Mouse (Mus musculus): ENCODE results near the gene Actn1. TPM values are rescaled to one million over a fixed set of nuclear protein-coding genes. Genes with fewer than 3 reads are reported as not detected.

Gene Actn1
- polyA plus RNA-seq, 1 experiment = 193 TPM

DNA sequence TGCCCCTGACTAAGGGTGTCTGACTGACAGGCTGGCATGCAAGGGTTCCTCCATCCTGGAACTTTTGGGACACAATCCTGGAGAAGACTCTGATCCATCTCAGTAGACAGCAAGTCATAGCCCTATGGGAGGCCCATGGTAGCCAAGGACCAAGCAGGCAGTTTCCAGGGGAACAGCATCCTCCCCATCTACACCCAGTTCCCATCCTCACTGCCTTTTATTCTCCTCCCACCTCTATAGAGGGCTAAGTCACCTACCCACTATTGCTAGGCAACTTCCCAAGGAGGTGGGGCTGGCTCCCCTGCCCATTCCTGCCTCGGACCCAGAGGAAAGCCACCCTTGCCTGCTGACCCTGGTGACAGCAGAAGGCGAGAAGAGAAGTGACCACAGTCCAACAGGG is 8.2 kb downstream of the Actn1 start:
- TF ChIP-seq CTCF (IDR thresholded peaks at IDR 0.05; ENCODE audit: low read depth, low read length) (no peak), POLR2A (IDR thresholded peaks at IDR 0.05; ENCODE audit: insufficient read depth, low read length) (no peak), EP300 (IDR thresholded peaks at IDR 0.05; ENCODE audit: insufficient read depth, low read depth, low read length) (no peak)

DNA sequence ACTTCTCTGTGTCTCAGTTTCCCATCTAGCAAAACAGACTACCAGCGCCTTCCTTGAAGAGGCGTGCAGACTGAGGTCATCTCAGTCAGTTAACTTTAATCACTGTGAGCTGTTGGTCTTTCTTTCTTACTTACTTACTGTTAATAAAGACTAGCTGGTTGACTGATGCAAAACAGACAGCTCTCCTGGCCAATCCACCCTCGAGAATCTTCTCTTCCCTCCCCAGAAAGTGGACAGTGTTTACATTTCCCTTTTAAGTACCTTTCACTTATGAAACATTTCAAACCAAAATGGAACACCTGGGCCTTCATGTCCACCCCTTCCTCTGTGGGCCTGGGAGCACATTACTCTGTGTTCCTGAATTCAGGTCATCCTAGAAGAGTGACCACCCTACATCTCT is 8.6 kb downstream of the Actn1 start:
- no peak overlapping the region for H3K9ac ChIP-seq (ENCODE audit: low read depth, poor library complexity, severe bottlenecking)
- no peak for TF ChIP-seq CTCF (IDR thresholded peaks at IDR 0.05; ENCODE audit: low read depth, low read length)
- TF ChIP-seq EP300 (IDR thresholded peaks at IDR 0.05; ENCODE audit: insufficient read depth, low read depth, low read length) = no peak
- TF ChIP-seq POLR2A (IDR thresholded peaks at IDR 0.05; ENCODE audit: insufficient read depth, low read length) = no peak
- H3K36me3 ChIP-seq (ENCODE audit: control insufficient read depth, insufficient read depth, low read length, poor library complexity, severe bottlenecking) = 0 out of 2 replicates have a peak, but pooled peaks cover 2% of the 10 kb centered on the region
- peaks cover 1% of the 10 kb centered on the region for H3K4me1 ChIP-seq (ENCODE audit: control insufficient read depth, insufficient read depth, low read length)
- no peak overlapping the region for H3K4me3 ChIP-seq (ENCODE audit: low read depth, low read length)
- no peak overlapping the region for H3K27ac ChIP-seq (ENCODE audit: insufficient read depth, low read length)
- H3K9me3 ChIP-seq (replicated peaks; ENCODE audit: control insufficient read depth, insufficient read depth, low read length, poor library complexity, severe bottlenecking) = no peaks in the 10 kb centered on the region
- H3K27me3 ChIP-seq (ENCODE audit: control insufficient read depth, insufficient read depth, low read length, poor library complexity, severe bottlenecking) = no peaks in the 10 kb centered on the region

More for the DNA sequence above, 8.2 kb downstream of the Actn1 start:
- H3K4me1 ChIP-seq (ENCODE audit: control insufficient read depth, insufficient read depth, low read length) = peaks cover 3% of the 10 kb centered on the region
- 0 out of 2 replicates have a peak, but pooled peaks cover 2% of the 10 kb centered on the region for H3K36me3 ChIP-seq (ENCODE audit: control insufficient read depth, insufficient read depth, low read length, poor library complexity, severe bottlenecking)
- H3K9ac ChIP-seq (ENCODE audit: low read depth, poor library complexity, severe bottlenecking) = no peak overlapping the region
- H3K27me3 ChIP-seq (ENCODE audit: control insufficient read depth, insufficient read depth, low read length, poor library complexity, severe bottlenecking) = no peaks in the 10 kb centered on the region
- no peaks in the 10 kb centered on the region for H3K9me3 ChIP-seq (replicated peaks; ENCODE audit: control insufficient read depth, insufficient read depth, low read length, poor library complexity, severe bottlenecking)
- H3K27ac ChIP-seq (ENCODE audit: insufficient read depth, low read length) = no peak overlapping the region
- H3K4me3 ChIP-seq (ENCODE audit: low read depth, low read length) = no peak overlapping the region

GRCm38 (mm10) chr12:80249539-80249938 is 10.6 kb downstream of the Actn1 start:
- 0 out of 2 replicates have a peak, but pooled peaks cover 2% of the 10 kb centered on the region for H3K36me3 ChIP-seq (ENCODE audit: control insufficient read depth, insufficient read depth, low read length, poor library complexity, severe bottlenecking)
- TF ChIP-seq POLR2A (IDR thresholded peaks at IDR 0.05; ENCODE audit: insufficient read depth, low read length) (no peak), EP300 (IDR thresholded peaks at IDR 0.05; ENCODE audit: insufficient read depth, low read depth, low read length) (no peak), CTCF (IDR thresholded peaks at IDR 0.05; ENCODE audit: low read depth, low read length) (no peak)
- H3K4me1 ChIP-seq (ENCODE audit: control insufficient read depth, insufficient read depth, low read length) = peaks cover 3% of the 10 kb centered on the region
- H3K9ac ChIP-seq (ENCODE audit: low read depth, poor library complexity, severe bottlenecking) = no peak overlapping the region
- no peak overlapping the region for H3K27ac ChIP-seq (ENCODE audit: insufficient read depth, low read length)
- no peak overlapping the region for H3K4me3 ChIP-seq (ENCODE audit: low read depth, low read length)
- H3K9me3 ChIP-seq (replicated peaks; ENCODE audit: control insufficient read depth, insufficient read depth, low read length, poor library complexity, severe bottlenecking) = no peaks in the 10 kb centered on the region
- no peaks in the 10 kb centered on the region for H3K27me3 ChIP-seq (ENCODE audit: control insufficient read depth, insufficient read depth, low read length, poor library complexity, severe bottlenecking)

GRCm38 (mm10) chr12:80247067-80247466 is 13.1 kb downstream of the Actn1 start:
- H3K27ac ChIP-seq (ENCODE audit: insufficient read depth, low read length) = no peak overlapping the region
- 0 out of 2 replicates have a peak, but pooled peaks cover 2% of the 10 kb centered on the region for H3K36me3 ChIP-seq (ENCODE audit: control insufficient read depth, insufficient read depth, low read length, poor library complexity, severe bottlenecking)
- no peaks in the 10 kb centered on the region for H3K9me3 ChIP-seq (replicated peaks; ENCODE audit: control insufficient read depth, insufficient read depth, low read length, poor library complexity, severe bottlenecking)
- no peak overlapping the region for H3K4me3 ChIP-seq (ENCODE audit: low read depth, low read length)
- TF ChIP-seq EP300 (IDR thresholded peaks at IDR 0.05; ENCODE audit: insufficient read depth, low read depth, low read length) (no peak), CTCF (IDR thresholded peaks at IDR 0.05; ENCODE audit: low read depth, low read length) (no peak), POLR2A (IDR thresholded peaks at IDR 0.05; ENCODE audit: insufficient read depth, low read length) (no peak)
- H3K27me3 ChIP-seq (ENCODE audit: control insufficient read depth, insufficient read depth, low read length, poor library complexity, severe bottlenecking) = no peaks in the 10 kb centered on the region
- H3K4me1 ChIP-seq (ENCODE audit: control insufficient read depth, insufficient read depth, low read length) = peaks cover 6% of the 10 kb centered on the region
- H3K9ac ChIP-seq (ENCODE audit: low read depth, poor library complexity, severe bottlenecking) = no peak overlapping the region

GRCm38 (mm10) chr12:80246505-80246904 is 13.7 kb downstream of the Actn1 start:
- H3K27me3 ChIP-seq (ENCODE audit: control insufficient read depth, insufficient read depth, low read length, poor library complexity, severe bottlenecking) = no peaks in the 10 kb centered on the region
- no peak overlapping the region for H3K27ac ChIP-seq (ENCODE audit: insufficient read depth, low read length)
- 0 out of 2 replicates have a peak, but pooled peaks cover 2% of the 10 kb centered on the region for H3K36me3 ChIP-seq (ENCODE audit: control insufficient read depth, insufficient read depth, low read length, poor library complexity, severe bottlenecking)
- peaks cover 6% of the 10 kb centered on the region for H3K4me1 ChIP-seq (ENCODE audit: control insufficient read depth, insufficient read depth, low read length)
- H3K9me3 ChIP-seq (replicated peaks; ENCODE audit: control insufficient read depth, insufficient read depth, low read length, poor library complexity, severe bottlenecking) = no peaks in the 10 kb centered on the region
- TF ChIP-seq CTCF (IDR thresholded peaks at IDR 0.05; ENCODE audit: low read depth, low read length) (no peak), EP300 (IDR thresholded peaks at IDR 0.05; ENCODE audit: insufficient read depth, low read depth, low read length) (no peak), POLR2A (IDR thresholded peaks at IDR 0.05; ENCODE audit: insufficient read depth, low read length) (no peak)
- H3K4me3 ChIP-seq (ENCODE audit: low read depth, low read length) = no peak overlapping the region
- H3K9ac ChIP-seq (ENCODE audit: low read depth, poor library complexity, severe bottlenecking) = no peak overlapping the region

DNA sequence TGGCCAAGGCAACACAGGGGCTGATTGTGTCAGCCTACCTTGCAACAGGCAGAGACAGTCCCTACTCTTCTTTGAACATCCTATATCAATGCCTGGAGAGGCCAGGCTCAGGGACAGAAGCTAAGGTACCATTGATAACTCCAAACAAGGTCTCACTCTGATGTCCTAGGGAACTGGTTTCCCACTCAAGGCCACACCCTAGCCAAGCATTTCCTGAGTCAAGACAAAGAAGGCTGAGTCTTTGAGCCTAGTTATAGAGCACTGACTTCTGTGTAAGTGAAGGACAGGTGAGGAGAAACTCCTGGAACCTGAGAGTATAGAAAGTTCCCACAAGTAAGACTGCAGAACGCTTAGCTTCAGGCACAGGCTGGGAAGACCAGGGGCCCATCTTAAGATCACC is 15.4 kb downstream of the Actn1 start:
- Histone ChIP-seq H3K4me3 (ENCODE audit: low read depth, low read length) (no peak overlapping the region), H3K27ac (ENCODE audit: insufficient read depth, low read length) (no peak overlapping the region), H3K9ac (ENCODE audit: low read depth, poor library complexity, severe bottlenecking) (no peak overlapping the region), H3K9me3 (replicated peaks; ENCODE audit: control insufficient read depth, insufficient read depth, low read length, poor library complexity, severe bottlenecking) (no peaks in the 10 kb centered on the region), H3K4me1 (ENCODE audit: control insufficient read depth, insufficient read depth, low read length) (peaks cover 8% of the 10 kb centered on the region), H3K27me3 (ENCODE audit: control insufficient read depth, insufficient read depth, low read length, poor library complexity, severe bottlenecking) (no peaks in the 10 kb centered on the region), H3K36me3 (ENCODE audit: control insufficient read depth, insufficient read depth, low read length, poor library complexity, severe bottlenecking) (0 out of 2 replicates have a peak, but pooled peaks cover 2% of the 10 kb centered on the region)
- TF ChIP-seq CTCF (IDR thresholded peaks at IDR 0.05; ENCODE audit: low read depth, low read length) = no peak
- no peak for TF ChIP-seq EP300 (IDR thresholded peaks at IDR 0.05; ENCODE audit: insufficient read depth, low read depth, low read length)
- TF ChIP-seq POLR2A (IDR thresholded peaks at IDR 0.05; ENCODE audit: insufficient read depth, low read length) = no peak
